Mouse (Mus musculus) hematopoietic stem cell, adult 5-6 weeks (primary cell): ENCODE data around the gene Tada2a. TPM values are rescaled to one million over a fixed set of nuclear protein-coding genes. Genes with fewer than 3 reads are reported as not detected.

ENCODE experiments used
- ATAC-seq, 2 experiments: fragments of 125-278 bp in 1 of 2; replicated peaks in 1 of 2; 2 replicates each; pipeline ENCODE4 v1.8.0; 2016 to 2017; ENCODE audit warnings: inconsistent platforms in 2 of 2, mild to moderate bottlenecking in 2 of 2, moderate number of reproducible peaks in 2 of 2, low read depth in 1 of 2, moderate TSS enrichment in 1 of 2; ENCODE audit not compliant: low FRiP score in 2 of 2, poor library complexity in 2 of 2, severe bottlenecking in 2 of 2, insufficient read depth in 1 of 2, low TSS enrichment in 1 of 2
- total RNA-seq: library from RNA; stranded (forward); fragments of 172-1452, 232-1000 nt; gene quantifications from 2 replicates; pipeline ENCODE4 v1.2.3, GENCODE M21; 2017

The Tada2a gene
- 21.5 and 25.0 TPM in 2 replicates for total RNA-seq

- peak; percentile 70 to 84 for ATAC-seq
Measured at GRCm38 (mm10) chr11:84128943-84129798, at the start of gene Tada2a, which contains the start of gene Acaca. Tada2a (minus strand) TSS chr11:84129600. Acaca (plus strand) TSS chr11:84129672.

GRCm38 (mm10) chr11:84178571-84178970, 49.2 kb upstream of the Tada2a start:
- no peak for ATAC-seq

GRCm38 (mm10) chr11:84172539-84173435, 43.4 kb upstream of the Tada2a start:
- ATAC-seq = no peak

GRCm38 (mm10) chr11:84168701-84169288, 39.4 kb upstream of the Tada2a start:
- peak in 1 of 2 experiments; percentile 51; a peak in 2 of 4 replicates for ATAC-seq

- no peak for ATAC-seq
Measured at GRCm38 (mm10) chr11:84167046-84167526, 37.7 kb upstream of the Tada2a start, which contains the start of gene Gm11437. Gm11437 (minus strand) TSS chr11:84167476.

GRCm38 (mm10) chr11:84164561-84164960, 35.2 kb upstream of the Tada2a start:
- ATAC-seq = no peak

GRCm38 (mm10) chr11:84164123-84164522, 34.7 kb upstream of the Tada2a start:
- ATAC-seq = no peak

GRCm38 (mm10) chr11:84156535-84157262, 27.3 kb upstream of the Tada2a start:
- no peak for ATAC-seq

- ATAC-seq = no peak
Measured at GRCm38 (mm10) chr11:84150884-84151283, 21.5 kb upstream of the Tada2a start.

- no peak for ATAC-seq
Measured at GRCm38 (mm10) chr11:84146081-84146480, 16.7 kb upstream of the Tada2a start.

- ATAC-seq = no peak
Measured at GRCm38 (mm10) chr11:84145201-84145798, 15.9 kb upstream of the Tada2a start.

GRCm38 (mm10) chr11:84141752-84142151, 12.4 kb upstream of the Tada2a start:
- ATAC-seq = 0 out of 4 replicates have a peak, but pooled peaks of 1 of the 2 experiments have one; percentile 45

- no peak for ATAC-seq
Measured at GRCm38 (mm10) chr11:84136453-84136852, 7.1 kb upstream of the Tada2a start.

- no peak for ATAC-seq
Measured at GRCm38 (mm10) chr11:84134331-84134860, 5.0 kb upstream of the Tada2a start.

GRCm38 (mm10) chr11:84129799-84130185, 392 bp upstream of the Tada2a start:
- no peak for ATAC-seq

- no peak for ATAC-seq
Measured at GRCm38 (mm10) chr11:84127977-84128376, 1.4 kb downstream of the Tada2a start.
